In genomic region chr17:31858786-31859185, GRCm38 (mm10) we compare ENCODE assay signal across 24 mouse cellular contexts. TPM values are rescaled to one million over a fixed set of nuclear protein-coding genes. Genes with fewer than 3 reads are reported as not detected.
DNase-seq lines count a peak whose midpoint lies in the region; ATAC-seq and TF ChIP-seq lines count a peak whose summit lies in the region.
"Had no signal": no experiment of that assay in that cellular context is flagged by ENCODE, and none has a peak within 500 bp of the region (broad histone marks: within the 10 kb centered on the region; RNA-seq: fewer than 3 reads in every experiment).

No protein-coding gene starts in this region.

- WGBS in midbrain, embryonic 11.5 days: 81% methylated on average over 2 of the region's 2 CpGs
- WGBS in midbrain, embryonic 16.5 days: 93% methylated on average over 2 of the region's 2 CpGs
- 72% methylated on average over 2 of the region's 2 CpGs for WGBS in limb, embryonic 12.5 days

- ATAC-seq in midbrain, embryonic 11.5 days (ENCODE audit: low FRiP score): no peak
- ATAC-seq in midbrain, embryonic 16.5 days: no peak
- no peak for ATAC-seq in limb, embryonic 12.5 days (ENCODE audit: insufficient number of reproducible peaks, insufficient read depth, low FRiP score, low TSS enrichment, low read depth)
- ATAC-seq: activated CD4-positive, CD25-positive, alpha-beta regulatory T cell, adult 4 months; CD4-positive, CD25-positive, alpha-beta regulatory T cell, adult 4 months; forebrain, embryonic 16.5 days; intestine, embryonic 16.5 days; Patski had no signal

- H3K4me2 ChIP-seq in midbrain, embryonic 11.5 days: no peak overlapping the region
- no peak overlapping the region for H3K4me2 ChIP-seq in midbrain, embryonic 16.5 days (ENCODE audit: low read length)
- no peak overlapping the region for H3K4me2 ChIP-seq in limb, embryonic 12.5 days
- H3K4me2 ChIP-seq: embryonic facial prominence, embryonic 12.5 days; forebrain, embryonic 12.5 days; heart, embryonic 12.5 days; hindbrain, embryonic 14.5 days had no signal

- DNase-seq in gastrocnemius, adult 2 months: no peak
- no peak for DNase-seq in gastrocnemius, postnatal 4 days (ENCODE audit: low spot score in 2 of 2)
- peak; percentile 73 for DNase-seq in midbrain, embryonic 11.5 days (ENCODE audit: low spot score, missing footprints)
- DNase-seq in kidney, postnatal 14 days: no peak
- DNase-seq in thymus, postnatal 36 days: no peak
- DNase-seq: adrenal gland, postnatal 25 days; cerebellum, adult 2 months; cerebellum, postnatal 10 days; embryo, embryonic 11 days; gastrocnemius, postnatal 36 days; heart, adult 2 months; heart, postnatal 4 days; kidney, adult 2 months had no signal

- TF ChIP-seq CTCF in gastrocnemius, adult 2 months (IDR thresholded peaks at IDR 0.05): no peak

- no peaks in the 10 kb centered on the region for H3K36me3 ChIP-seq in midbrain, embryonic 11.5 days (ENCODE audit: control insufficient read depth, insufficient read depth, low read length)
- H3K36me3 ChIP-seq in midbrain, embryonic 16.5 days (ENCODE audit: control insufficient read depth, insufficient read depth, low read length): no peaks in the 10 kb centered on the region
- no peaks in the 10 kb centered on the region for H3K36me3 ChIP-seq in limb, embryonic 12.5 days
- H3K36me3 ChIP-seq: embryonic facial prominence, embryonic 12.5 days; forebrain, embryonic 12.5 days; heart, embryonic 12.5 days had no signal

- no peak overlapping the region for H3K9ac ChIP-seq in midbrain, embryonic 11.5 days (ENCODE audit: low read length)
- no peak overlapping the region for H3K9ac ChIP-seq in midbrain, embryonic 16.5 days (ENCODE audit: low read depth, low read length)
- H3K9ac ChIP-seq in limb, embryonic 12.5 days (replicated peaks): no peak overlapping the region
- H3K9ac ChIP-seq: embryonic facial prominence, embryonic 12.5 days; forebrain, embryonic 12.5 days; heart, embryonic 12.5 days; hindbrain, embryonic 14.5 days had no signal

- intact Hi-C loops in gastrocnemius, adult 2 months (cut with DNase I): loop anchor here (5.0 kb wide), 3 partner anchors 34 to 79 kb away; no protein-coding TSS in a partner anchor

- H3K4me3 ChIP-seq in gastrocnemius, adult 2 months: no peak overlapping the region
- H3K4me3 ChIP-seq in midbrain, embryonic 11.5 days (ENCODE audit: low read depth, low read length): no peak overlapping the region
- no peak overlapping the region for H3K4me3 ChIP-seq in midbrain, embryonic 16.5 days (ENCODE audit: low read depth, low read length)
- no peak overlapping the region for H3K4me3 ChIP-seq in limb, embryonic 12.5 days (replicated peaks)
- H3K4me3 ChIP-seq: embryonic facial prominence, embryonic 12.5 days; forebrain, embryonic 12.5 days; heart, adult 2 months; heart, embryonic 12.5 days had no signal

- H3K27me3 ChIP-seq in midbrain, embryonic 11.5 days (ENCODE audit: control insufficient read depth, insufficient read depth, low read length): no peaks in the 10 kb centered on the region
- H3K27me3 ChIP-seq in midbrain, embryonic 16.5 days (ENCODE audit: control insufficient read depth, insufficient read depth, low read depth, low read length): no peaks in the 10 kb centered on the region
- no peaks in the 10 kb centered on the region for H3K27me3 ChIP-seq in limb, embryonic 12.5 days
- H3K27me3 ChIP-seq: embryonic facial prominence, embryonic 12.5 days; forebrain, embryonic 12.5 days; heart, embryonic 12.5 days; Patski had no signal

- H3K27ac ChIP-seq in gastrocnemius, adult 2 months: peak overlapping the region; percentile 97
- no peak overlapping the region for H3K27ac ChIP-seq in midbrain, embryonic 11.5 days (ENCODE audit: low read depth, low read length)
- H3K27ac ChIP-seq in midbrain, embryonic 16.5 days (ENCODE audit: low read length): no peak overlapping the region
- 0 out of 2 replicates have a peak overlapping the region, but pooled peaks have one; percentile 23 for H3K27ac ChIP-seq in limb, embryonic 12.5 days
- H3K27ac ChIP-seq: embryonic facial prominence, embryonic 12.5 days; forebrain, embryonic 12.5 days; heart, adult 2 months; hindbrain, embryonic 14.5 days had no signal

- H3K4me1 ChIP-seq in midbrain, embryonic 11.5 days (ENCODE audit: control insufficient read depth, insufficient read depth, low read length): peaks cover 7% of the 10 kb centered on the region
- peaks cover 10% of the 10 kb centered on the region for H3K4me1 ChIP-seq in midbrain, embryonic 16.5 days (ENCODE audit: control insufficient read depth, insufficient read depth, low read length)
- H3K4me1 ChIP-seq in limb, embryonic 12.5 days (replicated peaks): peaks cover 26% of the 10 kb centered on the region

- H3K9me3 ChIP-seq in midbrain, embryonic 11.5 days (ENCODE audit: control insufficient read depth, low read length): no peaks in the 10 kb centered on the region
- H3K9me3 ChIP-seq in midbrain, embryonic 16.5 days (replicated peaks; ENCODE audit: control insufficient read depth, low read length, poor library complexity, severe bottlenecking): no peaks in the 10 kb centered on the region
- no peaks in the 10 kb centered on the region for H3K9me3 ChIP-seq in limb, embryonic 12.5 days
- H3K9me3 ChIP-seq: embryonic facial prominence, embryonic 12.5 days; forebrain, embryonic 12.5 days; heart, embryonic 12.5 days had no signal

RNA-seq across cellular contexts. Expression of gene Sik1, which starts 3.2 kb away (rescaled TPM):
- 10 to 100 TPM; 13.4 to 58.6 TPM for total RNA-seq in gastrocnemius, adult 2 months (2021)
- 10 to 100 TPM; 80.3 to 83.2 TPM for total RNA-seq in gastrocnemius, postnatal 4 days (2021)
- 8.9 and 14.0 TPM in 2 replicates for polyA plus RNA-seq in midbrain, embryonic 11.5 days (2014; fragmentation: Nextera tagmentation; extraction: Ambion mirVana)
- polyA plus RNA-seq in midbrain, embryonic 16.5 days (2015; fragmentation: Nextera tagmentation; extraction: Ambion mirVana): 16.7 and 20.9 TPM in 2 replicates
- polyA plus RNA-seq in limb, embryonic 12.5 days (2016; fragmentation: Nextera tagmentation; extraction: Ambion mirVana): 14.1 and 15.2 TPM in 2 replicates

Comparison
In these comparisons a context has a peak if more than half of its experiments do, and no peak if none do; other contexts are left out.
1. H3K27ac ChIP-seq: peak in gastrocnemius, adult 2 months (single experiment) and limb, embryonic 12.5 days (single experiment); none in midbrain, embryonic 11.5 days (single experiment) and midbrain, embryonic 16.5 days (single experiment).